Mouse (Mus musculus) embryonic facial prominence, embryonic 13.5 days (tissue): Measurements from ENCODE around the gene Abcg5. TPM values are rescaled to one million over a fixed set of nuclear protein-coding genes. Genes with fewer than 3 reads are reported as not detected.

ENCODE experiments used
- ATAC-seq: fragments of 200-750 bp; cut with Nextera tagmentation; 2 replicates; pipeline ENCODE4 v1.8.0; 2017; ENCODE audit warnings: low read depth; ENCODE audit not compliant: insufficient number of reproducible peaks, insufficient read depth, low FRiP score, low TSS enrichment
- H3K27ac ChIP-seq: fragments of 300-500 bp; sonication (generic); 2 replicates; pipeline ENCODE4 v1.5.1; 2015; ENCODE audit warnings: moderate library complexity, mild to moderate bottlenecking, inconsistent platforms
- H3K27me3 ChIP-seq: fragments of 300-500 bp; sonication (generic); 2 replicates; pipeline ENCODE4 v1.6.1; 2015; ENCODE audit warnings: mild to moderate bottlenecking, inconsistent platforms
- H3K36me3 ChIP-seq: fragments of 300-500 bp; sonication (generic); 2 replicates; pipeline ENCODE4 v1.6.1; 2015; ENCODE audit warnings: mild to moderate bottlenecking, inconsistent platforms
- H3K4me1 ChIP-seq: fragments of 300-500 bp; sonication (generic); 2 replicates; pipeline ENCODE4 v1.6.1; 2015; ENCODE audit warnings: inconsistent platforms
- H3K4me2 ChIP-seq: fragments of 300-500 bp; sonication (generic); 2 replicates; pipeline ENCODE4 v1.6.1; 2015; ENCODE audit warnings: moderate library complexity, mild to moderate bottlenecking, inconsistent platforms
- H3K4me3 ChIP-seq: fragments of 300-500 bp; sonication (generic); 2 replicates; pipeline ENCODE4 v1.5.1; 2015; ENCODE audit warnings: mild to moderate bottlenecking, inconsistent platforms
- H3K9ac ChIP-seq: fragments of 300-500 bp; sonication (generic); 2 replicates; pipeline ENCODE4 v1.6.1; 2015; ENCODE audit warnings: mild to moderate bottlenecking, inconsistent platforms
- H3K9me3 ChIP-seq: fragments of 300-500 bp; sonication (generic); 2 replicates; pipeline ENCODE4 v1.6.1; 2016; ENCODE audit warnings: inconsistent platforms
- WGBS: fragments of 180-500 bp; shearing (Covaris S2); methylation state at CpG from one replicate; pipeline ENCODE4 v1.1.7; 2015; ENCODE audit warnings: mixed read lengths; 5-methylcytosine and 5-hydroxymethylcytosine counted together
- polyA plus RNA-seq: library from polyadenylated mRNA; unstranded; fragments of >200 nt; fragmentation: Nextera tagmentation; extraction: Ambion mirVana; gene quantifications from 2 replicates; pipeline ENCODE4 v1.2.1, GENCODE M21; 2015

The Abcg5 gene
- polyA plus RNA-seq, 1 experiment from 2014 or later, result 4.8 TPM

DNA sequence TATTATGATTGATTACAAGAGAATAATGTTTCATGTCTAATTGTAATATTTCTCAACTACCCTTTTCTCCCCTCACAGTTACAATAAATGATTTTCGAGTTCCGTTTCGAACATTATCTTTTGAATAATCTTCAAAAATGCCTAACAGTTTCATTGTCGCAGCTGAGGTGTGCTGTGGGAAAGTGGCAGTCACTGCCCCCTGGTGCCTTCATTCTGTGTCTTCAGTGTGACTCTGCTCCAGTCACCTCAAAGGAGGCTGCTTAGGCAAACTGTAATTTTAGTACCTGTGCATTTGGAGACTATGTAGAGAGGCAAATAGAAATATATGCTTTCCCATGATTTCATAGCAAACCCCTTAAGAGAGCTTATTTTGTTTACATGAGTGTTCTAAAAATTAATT, 60.8 kb downstream of the Abcg5 start:
- Histone ChIP-seq H3K4me2 (no peak overlapping the region), H3K27me3 (no peaks in the 10 kb centered on the region), H3K9ac (no peak overlapping the region), H3K36me3 (0 out of 2 replicates have a peak, but pooled peaks cover 6% of the 10 kb centered on the region), H3K4me3 (no peak overlapping the region), H3K27ac (peak overlapping the region; percentile 88), H3K4me1 (peaks cover 14% of the 10 kb centered on the region), H3K9me3 (no peaks in the 10 kb centered on the region)
- WGBS, result 77% methylated on average over 4 of the region's 4 CpGs
- no peak for ATAC-seq

DNA sequence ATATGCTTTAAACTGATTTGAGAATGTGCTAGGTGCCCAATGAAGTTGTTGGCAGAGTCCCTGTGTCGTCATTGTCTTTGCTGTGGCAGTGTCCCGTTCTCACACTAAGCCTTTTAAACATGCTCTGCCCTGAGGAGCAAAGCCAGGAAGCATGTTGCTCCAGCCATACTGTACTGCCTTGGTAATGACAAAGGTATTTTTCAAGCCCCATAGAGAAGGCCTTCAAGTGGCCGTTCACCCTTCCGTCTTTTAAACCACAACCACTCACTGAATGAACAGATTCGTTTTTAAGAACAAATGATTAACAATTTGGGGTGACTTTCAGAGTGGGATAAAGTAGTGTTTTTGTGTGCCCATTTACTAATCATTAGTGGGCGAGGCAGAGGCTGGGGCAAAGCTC, 61.6 kb downstream of the Abcg5 start:
- H3K9me3 ChIP-seq, result no peaks in the 10 kb centered on the region
- H3K4me3 ChIP-seq, result no peak overlapping the region
- ATAC-seq, result no peak
- H3K36me3 ChIP-seq, result 0 out of 2 replicates have a peak, but pooled peaks cover 6% of the 10 kb centered on the region
- 87% methylated on average over 6 of the region's 6 CpGs for WGBS
- no peak overlapping the region for H3K27ac ChIP-seq
- H3K27me3 ChIP-seq, result no peaks in the 10 kb centered on the region
- H3K4me1 ChIP-seq, result peaks cover 10% of the 10 kb centered on the region
- H3K9ac ChIP-seq, result no peak overlapping the region
- H3K4me2 ChIP-seq, result no peak overlapping the region

DNA sequence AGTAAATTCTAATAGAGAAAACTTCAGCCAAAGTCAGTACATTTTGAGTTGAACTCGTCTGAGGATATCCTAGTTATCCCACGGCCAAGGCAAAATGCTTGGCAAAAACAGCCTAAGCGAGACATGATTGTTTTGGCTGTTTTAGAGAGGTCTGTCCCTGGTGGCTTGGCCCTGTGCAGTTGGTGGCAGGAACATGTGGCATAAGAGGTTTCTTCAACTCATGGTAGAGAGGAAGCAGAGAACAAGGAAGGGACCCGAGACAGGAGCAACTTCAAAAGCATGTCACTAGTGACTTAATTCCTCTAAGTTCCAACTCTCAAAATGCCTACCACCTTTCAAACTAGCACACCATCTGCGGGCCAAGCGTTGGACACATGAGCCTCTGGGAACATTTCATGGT, 62.2 kb downstream of the Abcg5 start:
- no peaks in the 10 kb centered on the region for H3K27me3 ChIP-seq
- no peak overlapping the region for H3K27ac ChIP-seq
- H3K4me1 ChIP-seq, result peaks cover 10% of the 10 kb centered on the region
- WGBS, result 87% methylated on average over 6 of the region's 6 CpGs
- no peak for ATAC-seq
- H3K9ac ChIP-seq, result no peak overlapping the region
- H3K4me3 ChIP-seq, result no peak overlapping the region
- H3K4me2 ChIP-seq, result no peak overlapping the region
- H3K36me3 ChIP-seq, result 0 out of 2 replicates have a peak, but pooled peaks cover 6% of the 10 kb centered on the region
- H3K9me3 ChIP-seq, result no peaks in the 10 kb centered on the region

DNA sequence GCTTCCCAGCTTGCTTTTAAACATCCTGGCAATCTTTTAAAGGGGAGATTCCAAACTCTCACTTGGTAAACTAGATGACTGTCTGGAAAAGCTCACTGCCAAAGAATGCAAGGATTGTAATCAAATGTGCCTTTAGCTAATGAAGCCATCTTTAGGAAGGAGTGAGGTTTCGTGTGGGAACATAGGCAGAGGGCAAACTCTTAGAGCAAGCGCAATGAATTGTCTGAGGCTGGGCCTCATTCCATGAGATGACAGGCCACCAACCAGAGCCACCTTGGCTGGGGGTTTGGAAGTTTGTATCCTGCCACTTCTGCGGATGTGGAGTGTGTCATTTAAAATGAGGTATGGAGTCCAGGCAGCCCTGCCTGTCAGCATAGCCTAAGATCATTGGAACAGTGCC, 62.7 kb downstream of the Abcg5 start:
- no peaks in the 10 kb centered on the region for H3K9me3 ChIP-seq
- no peak overlapping the region for H3K4me3 ChIP-seq
- 0 out of 2 replicates have a peak, but pooled peaks cover 7% of the 10 kb centered on the region for H3K36me3 ChIP-seq
- no peak for ATAC-seq
- 78% methylated on average over 3 of the region's 3 CpGs for WGBS
- H3K27me3 ChIP-seq, result no peaks in the 10 kb centered on the region
- no peak overlapping the region for H3K4me2 ChIP-seq
- peaks cover 10% of the 10 kb centered on the region for H3K4me1 ChIP-seq
- H3K9ac ChIP-seq, result no peak overlapping the region
- H3K27ac ChIP-seq, result no peak overlapping the region

DNA sequence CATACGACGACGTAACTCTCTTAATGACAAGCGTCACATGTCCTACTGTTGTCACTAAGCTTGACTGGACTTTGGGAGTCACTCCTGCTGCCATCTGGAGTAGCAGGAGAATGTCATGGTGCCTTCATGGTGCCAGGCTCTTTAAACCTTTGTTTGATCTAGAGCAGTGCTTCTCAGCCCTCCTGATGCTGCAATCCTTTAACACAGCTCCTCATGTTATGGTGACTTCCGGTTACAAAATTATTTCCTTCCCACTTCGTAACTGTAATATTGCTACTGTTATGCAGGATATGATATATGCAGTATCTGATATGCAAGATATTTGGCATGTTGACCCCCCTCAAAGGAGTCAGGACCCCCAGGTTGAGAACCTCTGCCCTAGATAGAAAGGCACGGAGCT, 63.7 kb downstream of the Abcg5 start:
- Histone ChIP-seq H3K4me3 (no peak overlapping the region), H3K4me1 (peaks cover 10% of the 10 kb centered on the region), H3K4me2 (no peak overlapping the region), H3K27me3 (no peaks in the 10 kb centered on the region), H3K36me3 (peaks cover 17% of the 10 kb centered on the region), H3K27ac (no peak overlapping the region), H3K9me3 (0 out of 2 replicates have a peak, but pooled peaks cover 3% of the 10 kb centered on the region), H3K9ac (no peak overlapping the region)
- no peak for ATAC-seq
- WGBS, result 77% methylated on average over 7 of the region's 7 CpGs

DNA sequence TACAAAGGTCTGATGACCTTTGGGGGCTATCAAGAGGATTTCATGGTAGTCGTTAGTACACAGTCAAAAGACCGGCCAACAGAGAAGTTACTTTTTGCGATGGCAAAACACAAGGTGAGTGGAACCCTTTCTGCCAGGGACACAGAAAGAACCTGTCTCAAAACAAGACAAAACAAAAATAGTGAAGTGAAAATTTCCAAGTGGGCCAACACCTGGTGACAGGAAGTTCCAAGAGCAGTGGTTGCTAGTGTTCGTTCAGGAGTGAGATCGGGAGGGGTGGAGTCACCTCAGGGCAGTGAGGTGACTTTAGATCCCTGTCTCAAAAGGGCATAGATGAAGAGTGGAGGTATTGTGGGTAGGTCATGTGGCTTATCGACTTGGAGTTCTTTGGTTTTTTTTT, 64.9 kb downstream of the Abcg5 start:
- H3K27ac ChIP-seq, result no peak overlapping the region
- H3K9ac ChIP-seq, result no peak overlapping the region
- no peak overlapping the region for H3K4me2 ChIP-seq
- 0 out of 2 replicates have a peak, but pooled peaks cover 5% of the 10 kb centered on the region for H3K9me3 ChIP-seq
- no peaks in the 10 kb centered on the region for H3K27me3 ChIP-seq
- H3K36me3 ChIP-seq, result peaks cover 28% of the 10 kb centered on the region
- 85% methylated on average over 6 of the region's 6 CpGs for WGBS
- peaks cover 4% of the 10 kb centered on the region for H3K4me1 ChIP-seq
- no peak for ATAC-seq
- no peak overlapping the region for H3K4me3 ChIP-seq

DNA sequence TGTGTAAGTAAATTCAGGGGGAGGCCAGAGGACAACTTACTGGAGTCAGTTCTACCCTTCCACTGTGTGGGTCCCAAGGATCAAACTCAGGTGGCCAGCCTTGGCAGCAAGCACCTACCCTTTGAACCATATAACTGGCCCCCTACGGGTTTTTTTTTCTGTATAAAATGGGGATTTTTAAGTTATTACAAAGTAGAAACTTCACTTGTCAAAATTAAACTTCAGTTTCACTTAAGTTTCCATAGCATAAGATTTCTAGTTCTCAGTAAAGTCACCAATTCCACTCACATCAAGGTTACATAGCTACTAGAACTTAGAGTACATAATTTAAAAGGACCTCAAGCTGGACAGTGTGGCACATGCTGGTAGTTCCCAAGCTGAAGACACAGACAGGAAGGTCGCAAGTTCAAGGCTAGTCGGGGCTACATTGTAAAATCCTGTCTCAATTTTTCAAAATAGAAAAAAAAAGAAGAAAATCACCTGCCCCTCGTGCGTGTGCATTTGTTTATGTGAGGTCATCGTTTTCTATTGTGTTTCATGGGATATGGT, 66.2 kb downstream of the Abcg5 start:
- Histone ChIP-seq H3K9me3 (0 out of 2 replicates have a peak, but pooled peaks cover 5% of the 10 kb centered on the region), H3K27ac (no peak overlapping the region), H3K4me2 (no peak overlapping the region), H3K27me3 (no peaks in the 10 kb centered on the region), H3K4me1 (0 out of 2 replicates have a peak, but pooled peaks cover 6% of the 10 kb centered on the region), H3K4me3 (no peak overlapping the region), H3K36me3 (peaks cover 37% of the 10 kb centered on the region), H3K9ac (no peak overlapping the region)
- no peak for ATAC-seq
- 81% methylated on average over 6 of the region's 6 CpGs for WGBS

DNA sequence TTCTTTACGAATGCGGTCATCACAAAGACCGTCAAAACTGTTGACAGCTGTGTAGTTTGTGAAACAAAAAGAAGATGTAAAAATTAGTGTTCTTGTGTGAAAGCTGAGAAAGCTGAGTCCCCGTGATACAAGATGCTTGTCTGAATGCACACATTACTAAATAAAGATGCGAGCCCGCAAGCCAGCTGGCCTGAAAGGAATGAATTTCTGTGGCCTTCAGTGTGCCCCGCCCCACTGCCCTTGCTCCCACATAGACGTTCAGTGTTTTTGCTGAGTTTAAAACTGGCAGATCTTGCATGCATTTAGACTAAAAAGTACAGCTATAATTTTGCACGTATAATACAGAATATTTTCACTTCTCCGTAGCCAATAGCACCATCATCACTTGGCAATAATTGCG, 67.0 kb downstream of the Abcg5 start:
- Histone ChIP-seq H3K4me2 (no peak overlapping the region), H3K4me3 (no peak overlapping the region), H3K27me3 (no peaks in the 10 kb centered on the region), H3K27ac (no peak overlapping the region), H3K36me3 (peaks cover 37% of the 10 kb centered on the region), H3K4me1 (0 out of 2 replicates have a peak, but pooled peaks cover 6% of the 10 kb centered on the region), H3K9ac (no peak overlapping the region), H3K9me3 (0 out of 2 replicates have a peak, but pooled peaks cover 5% of the 10 kb centered on the region)
- no peak for ATAC-seq
- WGBS, result 76% methylated on average over 11 of the region's 11 CpGs

DNA sequence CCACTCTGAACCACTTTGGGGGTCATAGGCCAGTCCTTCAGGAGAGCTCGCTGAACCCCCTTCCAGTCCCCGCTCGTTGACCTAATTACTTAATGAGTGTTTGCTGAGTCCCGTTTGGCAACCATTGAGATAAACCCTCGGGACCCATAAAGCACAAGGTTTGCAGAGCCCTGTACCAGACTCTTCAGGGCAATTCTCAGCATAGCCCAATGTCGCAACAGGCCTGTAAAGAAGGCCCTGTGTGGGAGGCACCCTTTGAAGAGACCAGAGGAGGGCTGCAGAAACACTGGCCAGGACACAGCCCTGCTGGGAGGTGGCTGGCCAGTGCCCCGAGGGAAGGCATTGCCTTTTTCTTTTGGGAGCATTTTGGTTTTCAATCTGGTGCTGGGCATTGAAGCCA, 70.8 kb downstream of the Abcg5 start:
- H3K4me2 ChIP-seq, result no peak overlapping the region
- H3K9me3 ChIP-seq, result 0 out of 2 replicates have a peak, but pooled peaks cover 5% of the 10 kb centered on the region
- WGBS, result 48% methylated on average over 7 of the region's 7 CpGs
- H3K4me3 ChIP-seq, result no peak overlapping the region
- H3K27ac ChIP-seq, result peak overlapping the region; percentile 24; the same call in 1 of the 2 replicates
- peaks cover 48% of the 10 kb centered on the region for H3K36me3 ChIP-seq
- no peak overlapping the region for H3K9ac ChIP-seq
- 0 out of 2 replicates have a peak, but pooled peaks cover 6% of the 10 kb centered on the region for H3K4me1 ChIP-seq
- H3K27me3 ChIP-seq, result no peaks in the 10 kb centered on the region
- no peak for ATAC-seq

DNA sequence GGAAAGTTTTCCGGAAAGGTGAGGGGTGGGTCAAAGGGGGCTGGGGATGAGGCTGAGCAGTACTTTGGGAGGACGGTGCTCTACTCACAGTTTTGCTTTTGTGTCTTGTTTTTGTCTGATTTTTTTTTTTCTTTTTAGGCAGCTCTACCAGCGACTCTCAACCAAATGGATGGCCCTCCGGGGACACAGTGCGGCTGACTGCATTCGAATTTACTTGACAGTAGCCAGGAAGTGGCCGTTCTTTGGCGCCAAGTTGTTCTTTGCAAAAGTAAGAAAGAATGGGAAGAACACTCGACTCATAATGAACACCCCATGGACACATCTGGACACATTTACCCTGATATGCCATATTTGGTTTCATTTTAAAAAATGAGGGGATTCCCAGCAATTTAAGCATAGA, 71.3 kb downstream of the Abcg5 start:
- H3K4me2 ChIP-seq, result no peak overlapping the region
- H3K27ac ChIP-seq, result no peak overlapping the region
- WGBS, result 66% methylated on average over 9 of the region's 9 CpGs

DNA sequence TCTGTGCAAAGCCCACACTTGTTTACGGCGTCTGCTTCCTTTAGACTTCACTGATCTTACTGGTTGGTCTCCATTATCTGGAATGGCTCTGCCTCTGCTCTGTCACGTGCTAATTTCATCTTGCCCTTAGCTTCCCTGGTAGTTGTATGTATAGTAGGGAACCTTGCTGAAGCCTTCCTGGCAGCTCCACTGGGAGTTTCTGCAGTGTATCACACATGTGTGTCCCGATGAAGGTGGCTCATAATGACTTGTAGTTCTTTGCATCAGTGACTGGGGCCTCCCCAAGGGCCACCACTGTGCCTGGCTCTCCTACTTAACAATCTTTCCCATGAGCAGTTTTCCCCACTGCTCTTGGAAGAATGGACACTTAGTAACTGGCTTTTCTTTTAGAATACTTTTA, 74.2 kb downstream of the Abcg5 start:
- WGBS, result 81% methylated on average over 4 of the region's 4 CpGs
- Histone ChIP-seq H3K4me1 (0 out of 2 replicates have a peak, but pooled peaks cover 6% of the 10 kb centered on the region), H3K27me3 (no peaks in the 10 kb centered on the region), H3K27ac (no peak overlapping the region), H3K36me3 (peaks cover 45% of the 10 kb centered on the region), H3K4me2 (no peak overlapping the region), H3K9me3 (no peaks in the 10 kb centered on the region), H3K9ac (no peak overlapping the region), H3K4me3 (no peak overlapping the region)
- ATAC-seq, result no peak

More for the DNA sequence above, 71.3 kb downstream of the Abcg5 start:
- Histone ChIP-seq H3K36me3 (peaks cover 51% of the 10 kb centered on the region), H3K9ac (no peak overlapping the region), H3K4me1 (0 out of 2 replicates have a peak, but pooled peaks cover 6% of the 10 kb centered on the region), H3K27me3 (no peaks in the 10 kb centered on the region), H3K4me3 (no peak overlapping the region), H3K9me3 (0 out of 2 replicates have a peak, but pooled peaks cover 5% of the 10 kb centered on the region)
- no peak for ATAC-seq
